Mouse (Mus musculus) left cerebral cortex, adult 2 months (tissue): ENCODE results near the gene Dab2. TPM values are rescaled to one million over a fixed set of nuclear protein-coding genes. Genes with fewer than 3 reads are reported as not detected.

Experiments used
- DNase-seq, 2 experiments: peaks; one replicate each; pipeline ENCODE4 v3.0.0; 2021 to 2022; ENCODE audit warnings: low spot score in 2 of 2, mixed read lengths in 1 of 2; ENCODE audit errors: extremely low spot score in 1 of 2
- H3K27ac ChIP-seq: fragments of 200-600 bp; 2 replicates; pipeline ENCODE4 v1.8.1; 2022
- H3K4me3 ChIP-seq: fragments of 200-600 bp; 2 replicates; pipeline ENCODE4 v1.8.1; 2022
- CTCF ChIP-seq: fragments of 200-600 bp; IDR thresholded peaks from 2 replicates; pipeline ENCODE4 v1.8.1; 2022; ENCODE audit warnings: antibody characterized with exemption, mild to moderate bottlenecking, moderate library complexity
- intact Hi-C: fragments of 180-260 bp; cut with DNase I; formaldehyde crosslinking; loops from one replicate; pipeline ENCODE4 v1.15.1; 2025
- total RNA-seq, 2 experiments: library from RNA; stranded (reverse); gene quantifications; 2 replicates each; pipeline ENCODE4 v1.2.3; 2021

Dab2 gene
- total RNA-seq, 2 experiments from 2014 or later: 9.9 to 13.9 TPM

- H3K4me3 ChIP-seq: no peak overlapping the region
- no peak overlapping the region for H3K27ac ChIP-seq
- intact Hi-C loops: no loop called here
- no peak for TF ChIP-seq CTCF
- DNase-seq: no peak
Observed at GRCm38 (mm10) chr15:6446181-6446580, 146.6 kb downstream of the Dab2 start.

- no peak for TF ChIP-seq CTCF
- Histone ChIP-seq H3K4me3 (no peak overlapping the region), H3K27ac (no peak overlapping the region)
- DNase-seq: no peak
- intact Hi-C loops: no loop called here
Observed at GRCm38 (mm10) chr15:6448892-6449291, 149.3 kb downstream of the Dab2 start.

- H3K27ac ChIP-seq: no peak overlapping the region
- DNase-seq: no peak
- intact Hi-C loops: no loop called here
- no peak for TF ChIP-seq CTCF
- no peak overlapping the region for H3K4me3 ChIP-seq
Observed at GRCm38 (mm10) chr15:6454461-6454860, 154.9 kb downstream of the Dab2 start.

GRCm38 (mm10) chr15:6461381-6461780, 161.8 kb downstream of the Dab2 start:
- DNase-seq: no peak
- H3K27ac ChIP-seq: no peak overlapping the region
- H3K4me3 ChIP-seq: no peak overlapping the region
- TF ChIP-seq CTCF: no peak
- intact Hi-C loops: no loop called here

- intact Hi-C loops: no loop called here
- Histone ChIP-seq H3K27ac (no peak overlapping the region), H3K4me3 (no peak overlapping the region)
- no peak for TF ChIP-seq CTCF
- no peak for DNase-seq
Observed at GRCm38 (mm10) chr15:6463361-6463923, 163.9 kb downstream of the Dab2 start.

- intact Hi-C loops: no loop called here
- no peak for DNase-seq
Observed at GRCm38 (mm10) chr15:6466995-6467394, 167.4 kb downstream of the Dab2 start.

GRCm38 (mm10) chr15:6468845-6469244, 169.3 kb downstream of the Dab2 start:
- TF ChIP-seq CTCF: no peak; the same call in 1 of the 2 replicates
- intact Hi-C loops: no loop called here
- no peak for DNase-seq
- no peak overlapping the region for H3K27ac ChIP-seq
- H3K4me3 ChIP-seq: no peak overlapping the region

More at GRCm38 (mm10) chr15:6466995-6467394, 167.4 kb downstream of the Dab2 start:
- Histone ChIP-seq H3K27ac (no peak overlapping the region), H3K4me3 (no peak overlapping the region)
- no peak for TF ChIP-seq CTCF

GRCm38 (mm10) chr15:6469384-6469783, 169.8 kb downstream of the Dab2 start:
- intact Hi-C loops: no loop called here
- Histone ChIP-seq H3K4me3 (no peak overlapping the region), H3K27ac (no peak overlapping the region)
- TF ChIP-seq CTCF: no peak
- no peak for DNase-seq

GRCm38 (mm10) chr15:6483561-6483960, 184.0 kb downstream of the Dab2 start:
- Histone ChIP-seq H3K4me3 (no peak overlapping the region), H3K27ac (no peak overlapping the region)
- no peak for TF ChIP-seq CTCF
- intact Hi-C loops: no loop called here
- no peak for DNase-seq

Other genes starting within 250 kb of the Dab2 start
- not detected for gene C9, start 145.5 kb downstream of the Dab2 start, total RNA-seq
- 1 to 10 TPM; 9.2 to 9.9 TPM for gene Fyb, start 223.1 kb downstream of the Dab2 start, total RNA-seq